Mouse (Mus musculus) midbrain, embryonic 16.5 days (tissue): Measurements from ENCODE around the gene Arpc4. TPM values are rescaled to one million over a fixed set of nuclear protein-coding genes. Genes with fewer than 3 reads are reported as not detected.

ENCODE experiments used
- microRNA-seq: library from miRNA; unstranded; fragments of <30 nt; microRNA quantifications from one replicate; pipeline ENCODE4, GENCODE M21; 2017
- polyA plus RNA-seq: library from polyadenylated mRNA; unstranded; fragments of >200 nt; fragmentation: Nextera tagmentation; extraction: Ambion mirVana; gene quantifications from 2 replicates; pipeline ENCODE4 v1.2.1, GENCODE M21; 2015

Gene Arpc4
- polyA plus RNA-seq, 1 experiment from 2014 or later = 475 TPM

Small RNAs within 50 kb of the gene (microRNA-seq; reads per million reads assigned to microRNA genes)
- gene Gm24387 = not detected

Other genes starting within 250 kb of the Arpc4 start
- 68.3 and 69.2 TPM in 2 replicates for gene Lhfpl4, start 182.7 kb upstream of the Arpc4 start, polyA plus RNA-seq
- 33.7 and 34.0 TPM in 2 replicates for gene Mtmr14, start 140.3 kb upstream of the Arpc4 start, polyA plus RNA-seq
- gene Cpne9, start 95.8 kb upstream of the Arpc4 start, polyA plus RNA-seq = 3.9 and 4.9 TPM in 2 replicates
- 13.3 and 15.0 TPM in 2 replicates for gene Brpf1, start 71.0 kb upstream of the Arpc4 start, polyA plus RNA-seq
- gene Ogg1, start 51.1 kb upstream of the Arpc4 start, polyA plus RNA-seq = 6.2 and 7.0 TPM in 2 replicates
- 121 and 132 TPM in 2 replicates for gene Camk1, start 34.1 kb upstream of the Arpc4 start, polyA plus RNA-seq
- 75.5 and 82.2 TPM in 2 replicates for gene Tada3, start 232 bp upstream of the Arpc4 start, polyA plus RNA-seq
- gene Ttll3, start 11.1 kb downstream of the Arpc4 start, polyA plus RNA-seq = 13.2 and 15.8 TPM in 2 replicates
- gene Rpusd3, start 41.2 kb downstream of the Arpc4 start, polyA plus RNA-seq = 15.5 and 20.3 TPM in 2 replicates
- not detected in 2 replicates for gene Cidec, start 57.6 kb downstream of the Arpc4 start, polyA plus RNA-seq
- gene Jagn1, start 64.5 kb downstream of the Arpc4 start, polyA plus RNA-seq = 96.5 and 96.6 TPM in 2 replicates
- 0.16 TPM in 1 of 2 replicates, not detected in the other for gene Il17re, start 80.4 kb downstream of the Arpc4 start, polyA plus RNA-seq
- gene Il17rc, start 93.3 kb downstream of the Arpc4 start, polyA plus RNA-seq = 2.7 and 4.3 TPM in 2 replicates
- gene Creld1, start 105.2 kb downstream of the Arpc4 start, polyA plus RNA-seq = 77.7 and 80.5 TPM in 2 replicates
- gene Prrt3, start 123.8 kb downstream of the Arpc4 start, polyA plus RNA-seq = 13.5 and 14.4 TPM in 2 replicates
- 112 and 116 TPM in 2 replicates for gene Emc3, start 153.5 kb downstream of the Arpc4 start, polyA plus RNA-seq
- 1.4 and 1.8 TPM in 2 replicates for gene Fancd2, start 153.6 kb downstream of the Arpc4 start, polyA plus RNA-seq
- gene Fancd2os, start 222.6 kb downstream of the Arpc4 start, polyA plus RNA-seq = not detected in 2 replicates
- 227 and 250 TPM in 2 replicates for gene Brk1, start 226.7 kb downstream of the Arpc4 start, polyA plus RNA-seq
- 70.1 and 77.8 TPM in 2 replicates for gene Vhl, start 245.8 kb downstream of the Arpc4 start, polyA plus RNA-seq